Comparison of ENCODE assay signal across 14 mouse cellular contexts in the genomic region with DNA sequence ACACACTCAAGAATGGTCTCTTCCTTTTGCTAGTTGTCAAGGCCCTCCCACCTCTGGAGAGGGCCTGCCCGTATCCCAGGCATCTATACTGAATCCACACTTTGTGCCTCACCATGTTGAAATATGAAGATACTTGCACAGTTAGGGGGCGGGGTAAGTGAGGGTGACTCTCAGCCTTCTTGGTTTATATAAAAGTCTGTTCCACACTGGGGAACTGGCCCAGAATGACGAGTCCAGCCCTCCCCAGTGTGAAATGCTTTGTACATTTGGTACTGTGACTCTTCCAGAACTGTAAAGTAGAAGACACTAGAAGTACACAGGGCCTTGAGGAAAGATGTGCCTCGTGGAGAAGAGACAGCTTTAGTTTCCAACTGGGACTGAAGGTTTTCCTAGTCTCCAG.
DNase-seq lines count a peak whose midpoint lies in the region.
"Had no signal": no experiment of that assay in that cellular context is flagged by ENCODE, and none has a peak within 500 bp of the region (broad histone marks: within the 10 kb centered on the region; RNA-seq: fewer than 3 reads in every experiment).

No protein-coding gene starts in this region.

- DNase-seq in frontal cortex, postnatal 36 days (ENCODE audit: low spot score in 2 of 2): peak; percentile 6 to 52
- no peak for DNase-seq in frontal cortex, postnatal 10 days (ENCODE audit: low spot score in 2 of 2)
- peak; percentile 67 for DNase-seq in right cerebral cortex, adult 18-20 months
- DNase-seq in right cerebral cortex, postnatal 4 days: no peak
- DNase-seq in left cerebral cortex, postnatal 25 days (ENCODE audit: low spot score in 2 of 2): peak; percentile 19 to 81
- DNase-seq in heart, postnatal 36 days: no peak
- DNase-seq in adrenal gland, postnatal 4 days (ENCODE audit: low spot score in 2 of 2): no peak
- DNase-seq: adrenal gland, postnatal 10 days; cerebellum, adult 18-20 months; cerebellum, adult 9-11 months; cerebellum, postnatal 36 days; gastrocnemius, postnatal 10 days; heart, adult 2 months; heart, postnatal 14 days had no signal

- intact Hi-C loops in left cerebral cortex, postnatal 25 days (cut with DNase I): loop anchor here (2.0 to 10.0 kb wide), 4 partner anchors 50 to 800 kb away; no protein-coding TSS in a partner anchor
- intact Hi-C loops in heart, postnatal 36 days (cut with DNase I): no loop called here

Comparison
In these comparisons a context has a peak if more than half of its experiments do, and no peak if none do; other contexts are left out.
1. DNase-seq: peak in frontal cortex, postnatal 36 days (2 of 2), right cerebral cortex, adult 18-20 months (single experiment) and left cerebral cortex, postnatal 25 days (2 of 2); none in frontal cortex, postnatal 10 days (0 of 2), right cerebral cortex, postnatal 4 days (single experiment), heart, postnatal 36 days (0 of 2) and adrenal gland, postnatal 4 days (0 of 2).